Mouse (Mus musculus): ENCODE results near the gene Kdm6a.

The Kdm6a gene

DNA sequence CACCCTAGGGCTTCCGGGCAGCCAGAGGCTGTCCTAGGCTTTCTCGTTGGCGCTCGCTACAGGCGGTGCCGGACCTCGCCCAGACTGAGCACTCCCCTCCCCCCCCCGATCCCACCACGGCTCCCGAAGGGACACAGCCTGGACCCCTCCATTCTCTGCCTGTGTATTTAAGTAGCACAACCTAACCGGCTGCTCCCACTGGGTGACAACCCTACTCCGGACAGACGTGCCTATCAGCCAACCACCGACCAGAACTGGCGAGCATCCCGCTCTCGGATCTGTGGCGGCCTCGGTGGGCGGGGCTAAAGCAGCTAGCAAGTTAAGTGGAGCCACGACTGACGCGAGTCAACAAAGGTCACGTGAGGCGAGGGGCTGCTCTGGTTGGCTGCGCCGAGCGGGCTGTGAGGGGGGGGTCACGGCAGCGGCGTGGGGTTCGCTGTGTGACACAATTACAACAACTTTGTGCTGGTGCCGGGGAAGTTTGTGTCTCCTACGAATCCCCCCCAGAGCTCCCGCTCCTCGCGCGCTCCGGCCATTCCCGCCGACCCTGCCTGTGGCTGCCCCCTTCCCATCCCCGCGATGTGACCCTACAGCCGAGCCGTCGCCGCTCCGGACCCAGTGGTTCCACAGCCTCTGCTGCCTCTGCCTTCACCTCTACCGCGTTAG is at the start of gene Kdm6a:
TSS of gene Kdm6a (plus strand) at position 384 of the 666 bp plus-strand sequence.
- DNase-seq = peak; percentile 98 to 100

DNA sequence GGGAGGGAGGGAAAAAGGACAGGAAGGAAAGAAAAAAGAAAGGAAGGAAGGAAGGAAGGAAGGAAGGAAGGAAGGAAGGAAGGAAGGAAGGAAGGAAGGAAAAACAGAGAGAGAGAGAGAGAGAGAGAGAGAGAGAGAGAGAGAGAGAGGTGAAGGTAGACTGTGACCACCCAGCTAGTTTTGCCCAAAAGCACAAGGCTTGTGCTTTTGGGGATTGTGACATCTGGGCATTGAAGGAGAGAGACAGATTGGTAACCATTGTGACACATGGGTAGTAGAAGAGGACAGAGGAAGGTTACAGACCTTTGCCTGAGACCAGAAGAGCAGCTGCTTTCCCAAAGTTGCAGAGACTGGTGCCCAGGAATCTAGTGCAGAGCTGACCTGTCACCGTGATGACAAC is 16.8 kb upstream of the Kdm6a start, which contains the start of gene Dusp21:
TSS of gene Dusp21 (plus strand) at position 301 of the 400 bp plus-strand sequence.
- no peak for DNase-seq

DNA sequence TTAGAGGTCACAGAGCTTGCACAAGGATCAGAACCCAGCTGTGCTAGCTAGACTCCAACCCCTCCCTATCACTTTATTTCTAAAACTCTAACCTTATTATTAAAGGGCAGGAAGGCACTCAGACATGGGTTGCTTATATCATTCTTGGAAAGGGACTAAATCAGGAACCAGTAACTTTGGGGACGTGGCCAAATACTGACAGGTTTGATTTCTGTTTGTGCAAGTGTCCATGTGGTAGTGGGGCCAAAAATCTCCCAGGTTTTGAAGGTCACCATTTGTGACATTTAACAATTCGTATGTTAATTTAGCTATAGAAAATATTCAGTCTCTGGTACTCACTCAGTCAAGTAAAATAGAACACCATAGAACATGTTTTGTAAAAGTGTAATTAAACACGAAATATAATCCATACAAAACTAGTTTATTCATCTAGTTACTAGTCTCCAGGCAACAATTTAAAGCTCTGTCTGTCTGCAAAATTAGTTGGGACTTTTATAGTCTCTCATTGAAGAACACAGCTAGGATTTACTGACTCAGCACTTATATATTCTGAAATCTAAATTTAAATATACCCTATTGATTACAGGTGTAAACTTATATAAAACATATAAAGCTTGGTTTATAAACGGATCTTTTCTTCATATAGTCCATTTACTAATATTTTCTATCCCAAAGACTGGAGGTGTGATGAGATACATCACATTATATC is 1.5 kb upstream of the Kdm6a start:
- peak; percentile 38 to 43 for DNase-seq

DNA sequence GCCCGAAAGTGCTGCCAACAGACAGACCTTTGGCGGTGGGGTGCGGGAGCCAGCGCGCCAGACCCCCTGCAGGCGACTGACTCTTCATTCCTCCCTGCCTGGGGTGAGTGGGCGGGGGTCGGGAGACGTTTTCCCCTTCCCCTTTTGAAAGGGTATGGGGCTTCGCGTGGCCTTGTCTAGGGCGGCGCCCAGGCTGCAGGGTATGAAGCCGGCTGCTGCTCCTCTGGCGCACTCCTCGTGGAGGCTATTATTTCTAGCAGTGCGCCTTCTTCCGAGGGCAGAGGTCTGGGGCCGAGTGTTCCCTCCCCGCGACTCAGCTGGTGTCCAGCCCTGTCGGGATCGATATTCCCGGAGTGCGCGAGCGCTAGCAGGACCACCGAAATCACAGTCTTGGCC is 581 bp upstream of the Kdm6a start:
- DNase-seq = peak; percentile 77 to 87

DNA sequence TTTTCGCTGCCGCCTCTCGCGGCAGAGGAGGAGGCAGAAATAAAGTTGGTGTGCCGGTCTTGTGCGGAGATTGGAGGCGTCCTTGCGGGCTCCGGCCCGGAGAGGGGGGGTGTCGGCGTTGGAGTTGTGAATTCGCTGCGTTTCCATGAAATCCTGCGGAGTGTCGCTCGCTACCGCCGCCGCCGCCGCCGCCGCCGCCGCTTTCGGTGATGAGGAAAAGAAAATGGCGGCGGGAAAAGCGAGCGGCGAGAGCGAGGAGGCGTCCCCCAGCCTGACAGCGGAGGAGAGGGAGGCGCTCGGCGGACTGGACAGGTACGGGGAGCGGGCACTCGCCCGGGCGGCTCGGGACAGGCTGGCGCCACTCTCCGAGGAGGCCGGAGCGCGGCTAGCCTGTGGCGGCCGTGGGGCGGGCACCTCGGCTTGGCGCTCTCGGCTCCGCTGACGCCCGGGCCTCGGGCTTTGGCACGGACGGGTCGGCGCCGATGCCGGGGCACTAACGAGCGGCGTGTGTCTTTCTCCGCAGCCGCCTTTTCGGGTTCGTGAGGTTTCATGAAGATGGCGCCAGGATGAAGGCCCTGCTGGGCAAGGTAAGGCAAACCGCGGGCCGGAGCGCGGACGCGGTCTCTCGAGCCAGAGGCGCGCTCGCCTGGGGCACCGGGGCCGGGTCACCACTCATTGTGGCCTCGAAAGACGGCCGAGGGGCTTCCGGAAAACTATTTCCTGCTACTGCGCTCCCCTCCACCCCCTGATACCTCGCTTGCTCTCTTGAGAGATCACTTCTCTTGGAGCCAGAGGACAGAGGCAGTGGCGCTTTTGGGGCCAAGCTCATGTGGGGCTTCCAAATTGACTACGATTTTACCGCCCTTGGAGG is 721 bp downstream of the Kdm6a start:
- DNase-seq = peak; percentile 72 to 82

DNA sequence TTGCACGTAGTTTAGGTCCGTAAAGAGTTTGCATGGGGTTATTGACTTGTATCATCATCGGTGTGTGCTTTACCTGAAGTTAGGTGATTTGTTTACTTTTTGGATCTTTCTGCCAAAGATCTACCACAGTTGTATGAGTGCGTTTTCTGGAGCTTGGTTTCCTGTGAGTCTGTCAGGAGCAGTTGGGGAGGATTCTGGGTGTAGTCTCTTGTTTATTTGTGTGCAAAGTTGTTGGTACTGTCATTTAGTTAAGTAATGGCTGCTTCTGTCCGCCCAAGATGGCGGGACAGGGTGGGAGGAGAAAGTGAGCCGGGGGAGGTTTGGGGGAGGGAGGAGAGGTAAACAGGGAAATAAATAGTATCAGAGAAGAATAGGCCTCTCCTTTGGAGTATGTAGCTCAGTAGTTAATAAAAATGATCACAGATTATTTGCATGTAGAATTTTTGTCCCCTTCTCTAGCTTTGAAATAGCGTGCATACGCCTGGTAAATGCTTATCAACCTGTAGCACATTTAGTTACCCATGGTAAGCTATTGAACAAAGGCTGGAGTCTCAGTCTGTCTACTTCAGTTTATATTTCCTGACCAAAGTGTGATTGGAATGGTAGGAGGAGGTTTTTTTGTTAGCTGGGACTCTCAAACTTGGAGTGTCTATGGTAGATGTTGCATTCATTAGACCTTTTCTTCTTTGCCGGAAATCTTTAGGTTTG is 1.7 kb downstream of the Kdm6a start:
- peak; percentile 17 to 31 for DNase-seq

DNA sequence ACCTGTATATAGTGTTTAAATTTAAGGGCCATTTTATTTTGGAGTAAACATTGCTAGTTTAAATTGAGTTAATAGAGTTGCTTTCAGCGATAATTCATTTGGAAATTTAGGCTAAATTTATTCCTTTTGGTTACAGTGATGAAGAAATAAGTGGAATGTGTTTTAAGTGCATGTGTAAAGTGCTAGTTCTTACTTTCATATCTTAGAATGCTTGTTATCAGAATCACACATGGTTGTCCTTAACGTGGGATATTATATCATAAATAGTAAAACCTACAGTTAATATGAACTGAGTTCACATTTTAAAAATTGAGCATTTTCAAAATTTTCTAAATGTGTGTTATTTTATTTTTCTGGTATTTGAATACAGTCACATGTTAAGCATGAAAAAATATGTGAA is 2.7 kb downstream of the Kdm6a start:
- DNase-seq = no peak

DNA sequence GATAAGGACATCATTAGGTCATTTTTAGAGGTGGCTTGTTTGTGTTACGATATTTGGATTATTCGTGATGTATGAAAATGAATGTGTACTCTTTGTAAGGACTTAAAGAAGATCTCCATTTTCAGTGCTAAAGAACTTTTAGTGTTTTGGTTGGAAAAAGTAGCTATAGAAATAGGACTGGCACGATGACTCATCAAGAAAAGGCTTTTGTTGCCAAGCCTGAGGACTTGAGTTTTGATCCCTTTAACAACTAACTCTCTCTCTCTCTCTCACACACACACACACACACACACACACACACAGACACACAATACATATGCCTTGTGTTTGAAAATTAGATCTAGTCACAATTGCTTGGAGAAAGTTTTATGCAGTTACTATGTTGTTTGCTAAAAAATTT is 4.6 kb downstream of the Kdm6a start:
- DNase-seq = no peak

DNA sequence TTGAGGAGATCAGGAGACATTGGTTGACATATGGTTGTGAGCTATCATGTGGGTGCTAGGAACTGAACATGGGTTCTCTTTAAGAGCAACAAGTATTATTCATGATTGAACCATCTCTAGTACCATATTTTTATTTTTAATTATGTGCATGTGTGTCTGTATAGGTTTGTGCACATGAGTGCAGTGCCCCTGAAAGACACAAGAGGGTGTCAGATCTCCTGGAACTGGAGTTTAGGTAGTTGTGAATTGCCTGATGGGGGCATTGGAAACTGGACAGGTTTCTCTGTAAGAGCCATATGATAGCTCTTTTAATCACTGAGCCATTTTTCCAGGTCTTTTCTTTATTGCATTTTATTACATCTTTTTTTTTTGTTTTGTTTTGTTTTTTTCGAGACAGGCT is 6.6 kb downstream of the Kdm6a start:
- DNase-seq = no peak

DNA sequence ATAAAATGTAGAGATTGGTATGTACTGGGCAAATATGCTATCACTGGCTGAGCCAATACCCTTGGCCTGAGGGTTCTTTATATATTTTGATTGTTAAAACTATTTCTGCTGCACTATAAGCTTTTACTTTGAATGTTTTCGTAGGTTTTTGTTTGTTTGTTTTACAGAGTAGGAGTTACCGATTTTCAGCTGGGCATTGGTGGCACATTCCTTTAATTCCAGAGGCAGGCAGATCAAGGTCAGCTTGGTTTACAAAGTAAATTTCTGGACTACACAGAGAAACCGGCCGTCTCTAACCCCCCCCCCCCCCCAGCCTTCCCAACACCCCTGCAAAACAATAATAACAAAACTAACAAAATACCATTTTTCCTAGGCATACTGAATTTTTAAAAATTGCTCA is 12.5 kb downstream of the Kdm6a start:
- no peak for DNase-seq

DNA sequence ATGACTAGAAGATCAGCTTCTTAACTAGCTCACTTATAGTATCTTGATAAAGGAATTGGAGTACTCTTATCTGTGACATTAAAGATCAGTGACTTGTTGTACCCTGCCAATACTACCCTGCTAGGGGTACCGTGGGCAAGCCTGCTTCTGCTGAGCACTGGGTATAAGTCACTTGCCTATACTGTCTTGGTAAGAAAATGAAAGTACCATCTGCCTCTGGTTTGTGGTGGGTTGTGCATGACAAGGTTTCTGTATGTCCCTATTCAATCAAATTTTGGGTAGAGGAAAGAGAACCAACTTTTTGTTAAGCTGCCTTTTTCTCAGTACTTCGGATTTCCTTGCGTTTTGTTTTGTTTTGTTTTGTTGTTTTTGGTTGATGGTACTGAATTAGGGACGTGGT is 15.4 kb downstream of the Kdm6a start:
- DNase-seq = no peak

DNA sequence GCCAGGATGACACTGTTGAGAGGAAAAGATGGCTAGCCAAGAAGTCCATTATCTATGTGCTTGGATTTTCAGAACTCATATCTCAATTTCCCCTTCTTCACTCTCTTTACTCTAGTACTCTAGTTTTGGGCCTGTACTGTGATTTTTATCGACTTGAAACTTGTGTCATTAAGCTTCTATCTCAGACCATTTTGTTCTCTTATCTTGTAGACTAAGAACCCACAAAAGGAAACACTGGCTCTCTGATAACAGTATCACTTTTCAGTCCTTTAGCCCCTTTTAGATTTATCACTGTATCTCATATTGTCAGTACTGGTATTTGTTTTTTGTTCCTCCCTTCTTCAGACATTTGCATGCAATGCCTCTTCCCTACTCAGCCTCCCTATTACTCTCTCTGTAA is 17.1 kb downstream of the Kdm6a start:
- DNase-seq = no peak

DNA sequence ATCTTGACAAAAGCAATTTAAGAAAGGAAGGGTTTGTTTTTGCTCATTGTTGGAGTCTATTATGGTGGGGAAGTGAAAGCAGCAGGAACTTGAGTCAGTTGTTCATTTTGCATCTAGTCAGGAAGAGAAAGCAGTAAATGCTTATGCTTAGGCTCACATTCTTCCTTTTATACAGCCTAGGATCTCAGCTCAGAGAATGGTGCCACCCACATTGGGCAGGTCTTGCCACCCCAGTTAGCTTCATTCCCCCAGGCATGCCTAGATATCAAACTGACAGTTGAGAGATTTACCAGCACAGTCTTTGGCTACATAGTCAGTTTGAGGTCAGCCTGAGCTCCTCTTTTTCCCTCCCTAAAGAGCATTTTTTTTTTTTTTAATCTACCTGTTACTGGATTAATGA is 24.8 kb downstream of the Kdm6a start:
- DNase-seq = no peak

DNA sequence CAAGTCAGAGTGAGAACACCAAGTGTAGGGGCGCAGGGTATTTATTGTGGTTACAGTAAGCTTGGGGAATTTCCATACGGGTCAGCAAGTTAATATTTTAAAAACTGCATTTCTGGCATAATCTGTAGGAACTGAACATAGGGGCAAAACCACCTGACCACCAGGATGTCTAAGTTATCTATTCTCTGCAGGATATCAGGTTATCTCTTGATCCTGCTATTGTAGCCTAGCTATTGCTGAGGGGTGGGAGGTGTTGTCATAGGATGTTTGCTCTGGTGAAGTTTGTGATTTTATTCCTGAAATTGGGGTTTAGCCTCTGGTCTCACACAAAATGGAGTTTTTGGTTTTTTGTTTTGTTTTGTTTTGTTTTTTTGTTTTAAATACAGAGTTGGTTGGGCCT is 25.9 kb downstream of the Kdm6a start:
- DNase-seq = no peak

DNA sequence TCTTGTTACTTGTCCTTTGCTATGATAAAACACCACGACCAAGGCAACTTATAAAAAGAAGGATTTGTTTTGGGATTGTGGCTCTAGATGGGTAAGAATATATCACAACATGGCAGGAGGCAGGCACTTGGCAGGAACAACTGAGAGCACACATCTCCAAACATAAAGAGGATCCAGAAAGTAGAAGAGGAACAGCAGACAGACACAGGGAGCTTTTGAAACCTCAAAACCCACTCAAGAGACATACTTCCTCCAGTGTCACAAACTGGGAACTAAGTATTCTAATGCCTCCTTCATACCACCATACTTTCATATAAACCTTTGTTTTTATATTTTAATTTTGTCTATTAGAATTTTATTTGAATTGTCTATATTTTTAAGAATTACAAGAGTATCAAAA is 77.2 kb downstream of the Kdm6a start:
- no peak for DNase-seq

DNA sequence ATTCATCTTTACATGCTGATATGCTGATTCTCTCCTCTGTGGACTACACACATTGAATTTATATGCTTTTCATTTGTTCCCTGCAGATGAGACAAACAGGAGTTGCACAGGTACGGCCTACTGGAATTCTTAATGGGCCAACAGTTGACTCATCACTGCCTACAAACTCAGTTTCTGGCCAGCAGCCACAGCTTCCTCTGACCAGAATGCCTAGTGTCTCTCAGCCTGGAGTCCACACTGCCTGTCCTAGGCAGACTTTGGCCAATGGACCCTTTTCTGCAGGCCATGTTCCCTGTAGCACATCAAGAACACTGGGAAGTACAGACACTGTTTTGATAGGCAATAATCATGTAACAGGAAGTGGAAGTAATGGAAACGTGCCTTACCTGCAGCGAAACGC is 88.2 kb downstream of the Kdm6a start:
- DNase-seq = no peak

DNA sequence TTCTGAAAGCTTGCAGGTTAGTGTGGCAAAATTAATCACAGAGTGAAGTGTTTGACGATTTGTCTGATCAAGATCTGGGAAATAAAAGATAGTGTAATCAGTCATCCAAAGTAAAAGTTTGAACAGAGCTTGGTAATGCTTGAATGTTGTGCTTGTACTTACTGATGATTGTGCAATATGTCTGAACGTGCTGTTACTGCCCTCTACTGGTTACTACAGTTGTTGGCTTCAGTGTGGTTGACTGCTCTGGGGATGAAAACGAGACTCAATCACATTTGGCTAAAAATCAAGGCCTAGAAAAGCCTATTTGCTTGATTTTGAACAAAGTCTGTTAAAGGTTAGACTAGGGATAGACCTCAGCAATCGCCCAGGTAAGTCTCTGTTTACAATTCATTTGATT is 92.4 kb downstream of the Kdm6a start:
- DNase-seq = peak; percentile 64 to 74

DNA sequence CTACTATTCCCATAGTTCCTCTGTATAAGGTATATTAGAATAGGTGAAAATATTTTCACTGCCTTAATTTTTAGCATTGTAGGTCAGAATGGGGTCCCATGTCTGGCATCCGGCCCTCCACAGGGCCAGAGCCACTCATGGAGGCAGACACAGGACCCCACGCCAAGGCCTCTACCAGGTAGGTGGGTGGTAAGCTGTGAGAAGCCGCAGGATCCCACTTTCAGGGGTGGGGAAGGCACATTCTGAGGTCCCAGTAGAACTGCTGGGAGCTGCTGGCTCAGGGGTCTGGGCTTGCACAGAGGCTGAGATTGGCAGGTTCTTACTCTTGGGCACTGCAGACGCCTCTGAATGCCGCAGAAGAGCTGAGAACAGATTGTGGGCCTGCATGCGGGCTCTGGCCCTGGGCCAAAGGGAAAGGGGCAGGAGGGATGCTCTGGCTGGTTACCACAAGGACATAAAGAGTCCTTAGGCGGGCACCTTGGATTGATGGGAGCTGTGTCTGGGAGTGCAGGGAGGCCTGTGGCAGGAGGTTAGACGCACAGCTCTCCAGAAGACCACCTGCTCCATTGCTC is 95.9 kb downstream of the Kdm6a start:
- DNase-seq = peak; percentile 72 to 87

DNA sequence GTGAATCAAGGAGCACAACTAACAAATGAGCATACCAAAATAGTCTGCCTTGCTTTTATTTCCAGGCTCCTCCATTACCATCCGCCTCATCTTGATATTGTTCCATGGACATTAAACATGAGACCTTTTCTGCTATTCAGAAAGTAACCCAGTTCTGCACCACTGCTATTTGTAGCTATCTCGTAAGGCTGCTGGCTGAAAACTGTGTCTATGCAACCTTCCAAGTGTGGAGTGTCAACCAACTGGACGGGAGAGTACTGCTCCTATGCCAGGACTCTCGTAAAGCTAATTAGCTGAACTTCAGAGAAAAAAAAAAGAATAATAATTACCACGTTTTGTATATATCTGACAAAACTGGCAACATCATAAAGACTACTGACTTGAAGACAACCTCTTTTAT is 116.2 kb downstream of the Kdm6a start:
- DNase-seq = no peak

DNA sequence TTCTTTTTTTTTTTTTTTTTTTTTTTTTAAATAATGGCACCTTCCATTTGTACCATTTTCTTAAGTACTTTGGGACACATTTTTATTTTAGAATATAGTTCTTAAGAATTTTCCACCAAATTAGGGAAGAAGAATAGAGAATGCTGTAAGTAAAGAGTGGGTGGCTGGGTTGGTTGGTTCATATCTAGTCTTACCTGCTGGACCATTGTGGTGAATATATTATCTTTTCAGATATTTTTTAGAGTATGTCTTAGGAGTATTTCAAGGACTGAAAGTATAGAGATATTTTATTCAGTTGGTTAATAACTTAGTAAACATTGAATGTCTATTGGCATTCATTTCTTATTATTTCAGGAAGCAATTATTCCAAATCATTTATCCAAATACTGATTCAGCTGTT is 117.8 kb downstream of the Kdm6a start:
- no peak for DNase-seq

Data from cerebellum, postnatal 14 days (tissue).